Mouse (Mus musculus): ENCODE measurements around the gene Ttc7b. TPM values are rescaled to one million over a fixed set of nuclear protein-coding genes. Genes with fewer than 3 reads are reported as not detected.

Gene Ttc7b
- total RNA-seq, 2 experiments from 2014 or later, result 14.9 to 28.9 TPM

- ATAC-seq (replicated peaks; ENCODE audit: poor library complexity, severe bottlenecking), result no peak
These were observed 164.2 kb downstream of the Ttc7b start for GRCm38 (mm10) chr12:100356407-100356806.

- ATAC-seq (replicated peaks; ENCODE audit: poor library complexity, severe bottlenecking), result no peak
These were observed 165.1 kb downstream of the Ttc7b start for GRCm38 (mm10) chr12:100355565-100355964.

- no peak for ATAC-seq (replicated peaks; ENCODE audit: poor library complexity, severe bottlenecking)
These were observed 166.7 kb downstream of the Ttc7b start for GRCm38 (mm10) chr12:100353954-100354353.

- ATAC-seq (replicated peaks; ENCODE audit: poor library complexity, severe bottlenecking), result no peak
These were observed 167.4 kb downstream of the Ttc7b start for GRCm38 (mm10) chr12:100353075-100353782.

- ATAC-seq (replicated peaks; ENCODE audit: poor library complexity, severe bottlenecking), result peak; percentile 69
These were observed 168.5 kb downstream of the Ttc7b start for GRCm38 (mm10) chr12:100352094-100352493.

GRCm38 (mm10) chr12:100343554-100343953, 177.1 kb downstream of the Ttc7b start:
- ATAC-seq (replicated peaks; ENCODE audit: poor library complexity, severe bottlenecking), result no peak

GRCm38 (mm10) chr12:100341614-100342013, 179.0 kb downstream of the Ttc7b start:
- ATAC-seq (replicated peaks; ENCODE audit: poor library complexity, severe bottlenecking), result no peak

- ATAC-seq (replicated peaks; ENCODE audit: poor library complexity, severe bottlenecking), result no peak
These were observed 179.6 kb downstream of the Ttc7b start for GRCm38 (mm10) chr12:100340901-100341460.

- no peak for ATAC-seq (replicated peaks; ENCODE audit: poor library complexity, severe bottlenecking)
These were observed 182.6 kb downstream of the Ttc7b start for GRCm38 (mm10) chr12:100338055-100338454.

GRCm38 (mm10) chr12:100337351-100338018, 183.1 kb downstream of the Ttc7b start:
- ATAC-seq (replicated peaks; ENCODE audit: poor library complexity, severe bottlenecking), result no peak

GRCm38 (mm10) chr12:100336241-100336640, 184.4 kb downstream of the Ttc7b start:
- no peak for ATAC-seq (replicated peaks; ENCODE audit: poor library complexity, severe bottlenecking)

GRCm38 (mm10) chr12:100331806-100332205, 188.8 kb downstream of the Ttc7b start:
- ATAC-seq (replicated peaks; ENCODE audit: poor library complexity, severe bottlenecking), result no peak

- no peak for ATAC-seq (replicated peaks; ENCODE audit: poor library complexity, severe bottlenecking)
These were observed 190.4 kb downstream of the Ttc7b start for GRCm38 (mm10) chr12:100330234-100330633.

GRCm38 (mm10) chr12:100328998-100329397, 191.6 kb downstream of the Ttc7b start:
- ATAC-seq (replicated peaks; ENCODE audit: poor library complexity, severe bottlenecking), result peak; percentile 67

GRCm38 (mm10) chr12:100328557-100328956, 192.1 kb downstream of the Ttc7b start:
- peak; percentile 24; the same call in 1 of the 2 replicates for ATAC-seq (replicated peaks; ENCODE audit: poor library complexity, severe bottlenecking)

- no peak for ATAC-seq (replicated peaks; ENCODE audit: poor library complexity, severe bottlenecking)
These were observed 193.9 kb downstream of the Ttc7b start for GRCm38 (mm10) chr12:100326732-100327131.

- no peak for ATAC-seq (replicated peaks; ENCODE audit: poor library complexity, severe bottlenecking)
These were observed 195.0 kb downstream of the Ttc7b start for GRCm38 (mm10) chr12:100325618-100326017.

GRCm38 (mm10) chr12:100325212-100325611, 195.4 kb downstream of the Ttc7b start:
- ATAC-seq (replicated peaks; ENCODE audit: poor library complexity, severe bottlenecking), result no peak

- ATAC-seq (replicated peaks; ENCODE audit: poor library complexity, severe bottlenecking), result no peak
These were observed 197.0 kb downstream of the Ttc7b start for GRCm38 (mm10) chr12:100323641-100324040.

- ATAC-seq (replicated peaks; ENCODE audit: poor library complexity, severe bottlenecking), result no peak
These were observed 198.4 kb downstream of the Ttc7b start for GRCm38 (mm10) chr12:100322225-100322624.

GRCm38 (mm10) chr12:100321545-100321944, 199.1 kb downstream of the Ttc7b start:
- no peak for ATAC-seq (replicated peaks; ENCODE audit: poor library complexity, severe bottlenecking)
